Comparison of ENCODE assay signal across 32 mouse cellular contexts in the genomic region with DNA sequence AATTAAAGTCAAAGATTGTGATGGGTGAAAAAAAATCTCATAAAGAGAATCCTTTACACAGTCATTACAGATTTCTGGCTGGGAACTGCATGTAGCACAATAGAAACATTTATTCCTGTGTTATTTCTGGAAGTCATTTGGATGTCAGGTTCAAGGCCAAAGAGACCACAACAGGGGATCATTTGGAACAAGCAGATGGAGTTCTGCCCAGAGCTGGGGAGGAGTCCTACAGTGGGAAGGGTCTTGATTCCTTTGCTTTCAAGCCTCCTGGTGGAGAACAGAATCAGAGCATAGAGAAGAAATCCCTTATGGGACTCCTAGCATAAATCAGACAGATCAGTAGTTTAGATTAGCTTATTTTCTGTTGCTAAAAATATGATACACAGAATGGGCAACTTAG.
A peak's percentile ranks its signal among the peaks of the same experiment; 100 is the strongest.
DNase-seq lines count a peak whose midpoint lies in the region; ATAC-seq and TF ChIP-seq lines count a peak whose summit lies in the region.
"Had no signal": no experiment of that assay in that cellular context is flagged by ENCODE, and none has a peak within 500 bp of the region (broad histone marks: within the 10 kb centered on the region; RNA-seq: fewer than 3 reads in every experiment).

No protein-coding gene starts in this region.

- 0 out of 2 replicates have a peak, but pooled peaks have one; percentile 44 for ATAC-seq in embryonic facial prominence, embryonic 14.5 days (ENCODE audit: low read depth)
- no peak for ATAC-seq in hindbrain, postnatal 0 days
- no peak for ATAC-seq in hindbrain, embryonic 12.5 days (ENCODE audit: low FRiP score)
- ATAC-seq: hindbrain, embryonic 16.5 days; intestine, embryonic 15.5 days; liver, embryonic 12.5 days; liver, postnatal 0 days; lung, postnatal 0 days; midbrain, embryonic 16.5 days had no signal

- no peak overlapping the region for H3K4me2 ChIP-seq in embryonic facial prominence, embryonic 14.5 days (ENCODE audit: low read depth, low read length)
- H3K4me2 ChIP-seq in hindbrain, postnatal 0 days (ENCODE audit: low read depth, low read length) = no peak overlapping the region
- H3K4me2 ChIP-seq in hindbrain, embryonic 12.5 days (replicated peaks) = no peak overlapping the region
- H3K4me2 ChIP-seq: embryonic facial prominence, embryonic 13.5 days; heart, embryonic 12.5 days; intestine, embryonic 15.5 days; kidney, embryonic 15.5 days; liver, embryonic 12.5 days; neural tube, embryonic 12.5 days had no signal

- H3K27ac ChIP-seq in embryonic facial prominence, embryonic 14.5 days (replicated peaks; ENCODE audit: low read depth, low read length) = no peak overlapping the region
- no peak overlapping the region for H3K27ac ChIP-seq in embryonic facial prominence, embryonic 10.5 days (replicated peaks)
- H3K27ac ChIP-seq in hindbrain, postnatal 0 days = no peak overlapping the region
- no peak overlapping the region for H3K27ac ChIP-seq in hindbrain, embryonic 12.5 days
- H3K27ac ChIP-seq in layer of hippocampus, adult 2 months = no peak overlapping the region
- H3K27ac ChIP-seq: embryonic facial prominence, embryonic 13.5 days; hindbrain, embryonic 10.5 days; intestine, embryonic 15.5 days; kidney, embryonic 15.5 days; left cerebral cortex, adult 2 months; liver, embryonic 12.5 days; midbrain, embryonic 10.5 days; neural tube, embryonic 12.5 days; stomach, postnatal 0 days had no signal

- no peaks in the 10 kb centered on the region for H3K9me3 ChIP-seq in embryonic facial prominence, embryonic 14.5 days (ENCODE audit: control insufficient read depth, low read length)
- no peaks in the 10 kb centered on the region for H3K9me3 ChIP-seq in embryonic facial prominence, embryonic 10.5 days
- H3K9me3 ChIP-seq in hindbrain, postnatal 0 days (ENCODE audit: low read length) = no peaks in the 10 kb centered on the region
- no peaks in the 10 kb centered on the region for H3K9me3 ChIP-seq in hindbrain, embryonic 12.5 days (replicated peaks)
- H3K9me3 ChIP-seq: embryonic facial prominence, embryonic 13.5 days; heart, embryonic 12.5 days; hindbrain, embryonic 10.5 days; intestine, embryonic 15.5 days; kidney, embryonic 15.5 days; midbrain, embryonic 10.5 days; neural tube, embryonic 12.5 days had no signal

- peak; percentile 58 for DNase-seq in embryonic facial prominence, embryonic 14.5 days (ENCODE audit: low spot score)
- DNase-seq in embryonic facial prominence, embryonic 10.5 days (ENCODE audit: low spot score) = no peak
- DNase-seq in hindbrain, postnatal 0 days (ENCODE audit: low spot score) = peak; percentile 24
- no peak for DNase-seq in layer of hippocampus, adult 2 months (ENCODE audit: low spot score in 2 of 2)
- no peak for DNase-seq in layer of hippocampus, adult 9-10 months (ENCODE audit: low spot score)
- DNase-seq in testis, postnatal 14 days (ENCODE audit: low spot score) = peak; percentile 9
- no peak for DNase-seq in testis, postnatal 10 days (ENCODE audit: low spot score)
- DNase-seq: adrenal gland, postnatal 25 days; cerebellum, adult 8-10 months; embryo, embryonic 11 days; gastrocnemius, postnatal 14 days; heart, adult 11 months; liver, postnatal 0 days; right cerebral cortex, adult 18-20 months; right cerebral cortex, postnatal 4 days; thymus, postnatal 4 days had no signal

- H3K36me3 ChIP-seq in embryonic facial prominence, embryonic 14.5 days (ENCODE audit: control insufficient read depth, insufficient read depth, low read length) = no peaks in the 10 kb centered on the region
- H3K36me3 ChIP-seq in embryonic facial prominence, embryonic 10.5 days (replicated peaks) = no peaks in the 10 kb centered on the region
- H3K36me3 ChIP-seq in hindbrain, postnatal 0 days (ENCODE audit: insufficient read depth, low read length) = no peaks in the 10 kb centered on the region
- H3K36me3 ChIP-seq in hindbrain, embryonic 12.5 days = no peaks in the 10 kb centered on the region
- H3K36me3 ChIP-seq: embryonic facial prominence, embryonic 13.5 days; heart, embryonic 12.5 days; hindbrain, embryonic 10.5 days; intestine, embryonic 15.5 days; kidney, embryonic 15.5 days; liver, embryonic 12.5 days; midbrain, embryonic 10.5 days; neural tube, embryonic 12.5 days had no signal

- TF ChIP-seq CTCF in hindbrain, postnatal 0 days (IDR thresholded peaks at IDR 0.05; ENCODE audit: low read depth) = peak; percentile 21
- peak; percentile 41 for TF ChIP-seq CTCF in layer of hippocampus, adult 2 months (conservative IDR thresholded peaks at IDR 0.05)

- no peak overlapping the region for H3K4me3 ChIP-seq in embryonic facial prominence, embryonic 14.5 days (ENCODE audit: low read depth, low read length)
- no peak overlapping the region for H3K4me3 ChIP-seq in embryonic facial prominence, embryonic 10.5 days
- no peak overlapping the region for H3K4me3 ChIP-seq in hindbrain, postnatal 0 days (ENCODE audit: low read length)
- no peak overlapping the region for H3K4me3 ChIP-seq in hindbrain, embryonic 12.5 days
- no peak overlapping the region for H3K4me3 ChIP-seq in layer of hippocampus, adult 2 months
- H3K4me3 ChIP-seq: embryonic facial prominence, embryonic 13.5 days; erythroblast, embryonic 14.5 days; heart, embryonic 12.5 days; hindbrain, embryonic 10.5 days; intestine, embryonic 15.5 days; kidney, embryonic 15.5 days; left cerebral cortex, adult 2 months; liver, embryonic 12.5 days; midbrain, embryonic 10.5 days; myocyte; neural tube, embryonic 12.5 days had no signal

- H3K27me3 ChIP-seq in embryonic facial prominence, embryonic 14.5 days (replicated peaks; ENCODE audit: control insufficient read depth, insufficient read depth, low read length) = no peaks in the 10 kb centered on the region
- H3K27me3 ChIP-seq in embryonic facial prominence, embryonic 10.5 days (replicated peaks; ENCODE audit: low read depth, poor library complexity, severe bottlenecking) = no peaks in the 10 kb centered on the region
- H3K27me3 ChIP-seq in hindbrain, postnatal 0 days (ENCODE audit: insufficient read depth, low read length) = no peaks in the 10 kb centered on the region
- H3K27me3 ChIP-seq in hindbrain, embryonic 12.5 days = no peaks in the 10 kb centered on the region
- H3K27me3 ChIP-seq: embryonic facial prominence, embryonic 13.5 days; heart, embryonic 12.5 days; intestine, embryonic 15.5 days; kidney, embryonic 15.5 days; liver, embryonic 12.5 days; neural tube, embryonic 12.5 days had no signal

- H3K9ac ChIP-seq in embryonic facial prominence, embryonic 14.5 days (ENCODE audit: low read depth, low read length) = no peak overlapping the region
- no peak overlapping the region for H3K9ac ChIP-seq in hindbrain, postnatal 0 days (replicated peaks; ENCODE audit: low read length)
- H3K9ac ChIP-seq in hindbrain, embryonic 12.5 days = no peak overlapping the region
- H3K9ac ChIP-seq: embryonic facial prominence, embryonic 13.5 days; heart, embryonic 12.5 days; intestine, embryonic 15.5 days; kidney, embryonic 15.5 days; liver, embryonic 12.5 days; liver, postnatal 0 days; neural tube, embryonic 12.5 days had no signal

- H3K4me1 ChIP-seq in embryonic facial prominence, embryonic 14.5 days (ENCODE audit: control insufficient read depth, insufficient read depth, low read length) = no peaks in the 10 kb centered on the region
- H3K4me1 ChIP-seq in embryonic facial prominence, embryonic 10.5 days = no peaks in the 10 kb centered on the region
- no peaks in the 10 kb centered on the region for H3K4me1 ChIP-seq in hindbrain, postnatal 0 days (ENCODE audit: insufficient read depth, low read length)
- no peaks in the 10 kb centered on the region for H3K4me1 ChIP-seq in hindbrain, embryonic 12.5 days
- H3K4me1 ChIP-seq: embryonic facial prominence, embryonic 13.5 days; heart, embryonic 12.5 days; hindbrain, embryonic 10.5 days; intestine, embryonic 15.5 days; kidney, embryonic 15.5 days; liver, embryonic 12.5 days; midbrain, embryonic 10.5 days; neural tube, embryonic 12.5 days had no signal

Comparison
In these comparisons a context has a peak if more than half of its experiments do, and no peak if none do; other contexts are left out.
1. DNase-seq: peak in embryonic facial prominence, embryonic 14.5 days (single experiment), hindbrain, postnatal 0 days (single experiment) and testis, postnatal 14 days (single experiment); none in embryonic facial prominence, embryonic 10.5 days (single experiment), layer of hippocampus, adult 2 months (0 of 2), layer of hippocampus, adult 9-10 months (single experiment) and testis, postnatal 10 days (single experiment).